In the genomic region with DNA sequence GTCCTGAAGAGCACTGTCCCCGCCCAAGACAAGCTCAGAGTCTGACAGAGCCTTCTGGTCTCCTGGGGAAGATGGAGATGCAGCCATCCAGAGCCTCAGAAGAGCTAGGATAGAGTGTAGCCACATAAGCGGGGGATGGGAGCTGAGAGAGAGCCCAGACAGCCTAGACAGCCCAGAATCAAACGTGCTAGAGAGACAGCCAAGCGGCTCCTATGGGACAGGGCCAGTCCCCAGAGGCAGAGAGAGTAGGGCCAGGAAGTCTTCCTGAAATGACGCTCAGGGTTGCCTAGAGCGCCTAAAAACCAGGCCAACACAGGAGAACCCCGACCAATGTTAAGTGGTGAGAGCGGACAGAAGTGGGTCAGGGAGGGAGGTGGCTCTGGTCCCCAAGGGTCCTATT, we compare ENCODE assay signal across 13 mouse cellular contexts. TPM values are rescaled to one million over a fixed set of nuclear protein-coding genes. Genes with fewer than 3 reads are reported as not detected.
DNase-seq lines count a peak whose midpoint lies in the region; ATAC-seq lines count a peak whose summit lies in the region.
"Had no signal": no experiment of that assay in that cellular context is flagged by ENCODE, and none has a peak within 500 bp of the region (broad histone marks: within the 10 kb centered on the region; RNA-seq: fewer than 3 reads in every experiment).

No protein-coding gene starts in this region.

- H3K36me3 ChIP-seq in lung, embryonic 16.5 days (ENCODE audit: control insufficient read depth, insufficient read depth, low read length), result peaks cover 28% of the 10 kb centered on the region
- H3K36me3 ChIP-seq in heart, embryonic 10.5 days, result peaks cover 80% of the 10 kb centered on the region

- H3K27ac ChIP-seq in lung, embryonic 16.5 days (ENCODE audit: low read length), result no peak overlapping the region
- 0 out of 2 replicates have a peak overlapping the region, but pooled peaks have one; percentile 16 for H3K27ac ChIP-seq in heart, embryonic 10.5 days
- H3K27ac ChIP-seq: midbrain, embryonic 12.5 days had no signal

- H3K9me3 ChIP-seq in lung, embryonic 16.5 days (ENCODE audit: control insufficient read depth, low read length), result no peaks in the 10 kb centered on the region
- H3K9me3 ChIP-seq in heart, embryonic 10.5 days, result no peaks in the 10 kb centered on the region
- H3K9me3 ChIP-seq: midbrain, embryonic 12.5 days had no signal

- no peaks in the 10 kb centered on the region for H3K27me3 ChIP-seq in lung, embryonic 16.5 days (ENCODE audit: control insufficient read depth, insufficient read depth, low read depth, low read length)
- no peaks in the 10 kb centered on the region for H3K27me3 ChIP-seq in heart, embryonic 10.5 days (ENCODE audit: insufficient read depth, poor library complexity, severe bottlenecking)
- H3K27me3 ChIP-seq: midbrain, embryonic 12.5 days had no signal

- H3K9ac ChIP-seq in lung, embryonic 16.5 days (ENCODE audit: low read length), result no peak overlapping the region
- H3K9ac ChIP-seq: midbrain, embryonic 12.5 days had no signal

- no peak overlapping the region for H3K4me2 ChIP-seq in lung, embryonic 16.5 days (ENCODE audit: low read depth, low read length)
- H3K4me2 ChIP-seq: midbrain, embryonic 12.5 days had no signal

- H3K4me3 ChIP-seq in lung, embryonic 16.5 days (ENCODE audit: low read length), result no peak overlapping the region
- no peak overlapping the region for H3K4me3 ChIP-seq in heart, embryonic 10.5 days
- H3K4me3 ChIP-seq: midbrain, embryonic 12.5 days had no signal

- H3K4me1 ChIP-seq in lung, embryonic 16.5 days (replicated peaks; ENCODE audit: control insufficient read depth, insufficient read depth, low read length), result no peaks in the 10 kb centered on the region; the same call in 1 of the 2 replicates
- peaks cover 38% of the 10 kb centered on the region for H3K4me1 ChIP-seq in heart, embryonic 10.5 days

- WGBS in lung, embryonic 16.5 days, result 61% methylated on average over 8 of the region's 8 CpGs
- 69% methylated on average over 8 of the region's 8 CpGs for WGBS in heart, embryonic 10.5 days

- 0 out of 2 replicates have a peak, but pooled peaks have one; percentile 4 for ATAC-seq in lung, embryonic 16.5 days (ENCODE audit: low read depth)
- no peak for ATAC-seq in activated CD4-positive, CD25-positive, alpha-beta regulatory T cell, adult 4 months

- DNase-seq in gastrocnemius, adult 18-20 months (ENCODE audit: low spot score), result peak; percentile 26
- no peak for DNase-seq in gastrocnemius, postnatal 4 days (ENCODE audit: low spot score in 2 of 2)
- DNase-seq in lung, postnatal 14 days, result no peak
- no peak for DNase-seq in heart, embryonic 10.5 days (ENCODE audit: low spot score)
- peak; percentile 23 for DNase-seq in retina, embryonic 14.5 days (ENCODE audit: low spot score)
- DNase-seq: cerebellum, postnatal 36 days; gastrocnemius, postnatal 25 days; kidney, adult 2 months; lung, adult 18-20 months; spleen, adult 18-20 months had no signal

RNA-seq across cellular contexts. Expression of gene Tnrc18, which starts 39.3 kb away (rescaled TPM):
- total RNA-seq in gastrocnemius, adult 18-20 months (2021), result 10 to 100 TPM; 29.0 to 40.6 TPM
- 10 to 100 TPM; 82.2 TPM for total RNA-seq in gastrocnemius, postnatal 4 days (2021)
- 17.3 and 18.2 TPM in 2 replicates for polyA plus RNA-seq in lung, embryonic 16.5 days (2015; fragmentation: Nextera tagmentation; extraction: Ambion mirVana)
- polyA plus RNA-seq in heart, embryonic 10.5 days (2016; fragmentation: Nextera tagmentation; extraction: Ambion mirVana), result 22.2 and 24.8 TPM in 2 replicates
- polyA plus RNA-seq in activated CD4-positive, CD25-positive, alpha-beta regulatory T cell, adult 4 months (2017; shearing (Covaris generic)), result 1 to 10 TPM; 4.1 to 4.3 TPM

Comparison
In these comparisons a context has a peak if more than half of its experiments do, and no peak if none do; other contexts are left out.
1. DNase-seq: peak in gastrocnemius, adult 18-20 months (single experiment) and retina, embryonic 14.5 days (single experiment); none in gastrocnemius, postnatal 4 days (0 of 2), lung, postnatal 14 days (single experiment) and heart, embryonic 10.5 days (single experiment).